Mouse (Mus musculus) left cerebral cortex, adult 2 months (tissue): ENCODE results near the gene Gm29644. TPM values are rescaled to one million over a fixed set of nuclear protein-coding genes. Genes with fewer than 3 reads are reported as not detected.
"Not testable (repeated sequence)": the region's sequence is repeated elsewhere in the genome, so short reads cannot be mapped to it uniquely, and the experiment has no call there.

Source experiments
- DNase-seq, 2 experiments: peaks; one replicate each; pipeline ENCODE4 v3.0.0; 2021 to 2022; ENCODE audit warnings: low spot score in 2 of 2, mixed read lengths in 1 of 2; ENCODE audit errors: extremely low spot score in 1 of 2
- H3K27ac ChIP-seq: fragments of 200-600 bp; 2 replicates; pipeline ENCODE4 v1.8.1; 2022
- H3K4me3 ChIP-seq: fragments of 200-600 bp; 2 replicates; pipeline ENCODE4 v1.8.1; 2022
- intact Hi-C: fragments of 180-260 bp; cut with DNase I; formaldehyde crosslinking; loops from one replicate; pipeline ENCODE4 v1.15.1; 2025
- long read RNA-seq, 2 experiments: library from polyadenylated mRNA; stranded (forward); transcript quantifications; one replicate each; pipeline ENCODE4 v2.0.0; 2021; ENCODE audit warnings: borderline mapping rate in 2 of 2
- total RNA-seq, 2 experiments: library from RNA; stranded (reverse); gene quantifications; 2 replicates each; pipeline ENCODE4 v1.2.3; 2021

Gene Gm29644
- not detected for total RNA-seq
- long read RNA-seq, experiment 1: 0 reads
- long read RNA-seq, experiment 2: 0 reads

DNA sequence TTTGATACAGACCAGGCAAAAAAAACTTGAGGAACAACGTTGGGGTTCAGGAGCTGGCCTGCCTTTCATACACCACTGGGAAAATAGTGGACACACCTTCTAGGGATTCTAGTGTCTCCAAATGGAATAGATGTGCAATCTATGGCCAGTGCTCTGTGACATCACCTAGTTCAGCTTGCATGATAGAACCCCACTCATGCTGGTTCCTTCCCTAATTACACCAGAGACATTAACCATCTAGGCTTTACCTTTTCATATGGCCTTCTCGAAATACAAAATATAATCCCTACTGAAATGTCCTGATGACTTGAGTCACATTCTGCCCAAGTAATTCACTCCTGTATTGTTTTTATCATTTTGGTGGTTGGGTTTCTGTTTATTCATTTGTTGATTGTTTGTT is at the start of gene Gm29644, which contains the start of gene Gm29423:
Gene Gm29644, minus strand, starts transcription at position 157 of the 400 bp plus-strand sequence.
Gene Gm29423, minus strand, starts transcription at position 101 of the 400 bp plus-strand sequence.
- DNase-seq, intact Hi-C loops, H3K27ac ChIP-seq, H3K4me3 ChIP-seq: not testable (repeated sequence)

- H3K27ac ChIP-seq, DNase-seq, intact Hi-C loops, H3K4me3 ChIP-seq: not testable (repeated sequence)
These were observed 29.6 kb downstream of the Gm29644 start, which contains the start of gene Gm21118 for GRCm38 (mm10) chrY:70273542-70273941. Gene Gm21118 (minus strand): TSS chrY:70273642.

Other genes starting within 250 kb of the Gm29644 start
- gene Gm21118, start 29.7 kb downstream of the Gm29644 start, total RNA-seq: not detected
- not detected for gene Gm29423, start 56 bp downstream of the Gm29644 start, total RNA-seq
- gene Gm20888, start 138.5 kb upstream of the Gm29644 start, total RNA-seq: not detected